Mouse (Mus musculus) splenic B cell, adult 2 months (primary cell): ENCODE results near the gene Ppp1r16b.

Source experiments
- DNase-seq: peaks from one replicate; pipeline ENCODE4 v3.0.0-alpha.2; 2011; ENCODE audit warnings: low read depth, low spot score
- H3K27me3 ChIP-seq: 2 replicates; pipeline ENCODE4 v1.6.1; 2012; ENCODE audit warnings: mild to moderate bottlenecking, low read length, moderate library complexity, mixed read lengths; ENCODE audit not compliant: control insufficient read depth, poor library complexity, insufficient read depth, severe bottlenecking
- H3K36me3 ChIP-seq: 2 replicates; pipeline ENCODE4 v1.6.1; 2012; ENCODE audit warnings: mild to moderate bottlenecking, low read length, moderate library complexity, mixed read lengths; ENCODE audit not compliant: control insufficient read depth, poor library complexity, insufficient read depth, severe bottlenecking

The Ppp1r16b gene

GRCm38 (mm10) chr2:158654717-158655116, 10.5 kb upstream of the Ppp1r16b start:
- Histone ChIP-seq H3K36me3 (no peaks in the 10 kb centered on the region), H3K27me3 (no peaks in the 10 kb centered on the region)
- no peak for DNase-seq

DNA sequence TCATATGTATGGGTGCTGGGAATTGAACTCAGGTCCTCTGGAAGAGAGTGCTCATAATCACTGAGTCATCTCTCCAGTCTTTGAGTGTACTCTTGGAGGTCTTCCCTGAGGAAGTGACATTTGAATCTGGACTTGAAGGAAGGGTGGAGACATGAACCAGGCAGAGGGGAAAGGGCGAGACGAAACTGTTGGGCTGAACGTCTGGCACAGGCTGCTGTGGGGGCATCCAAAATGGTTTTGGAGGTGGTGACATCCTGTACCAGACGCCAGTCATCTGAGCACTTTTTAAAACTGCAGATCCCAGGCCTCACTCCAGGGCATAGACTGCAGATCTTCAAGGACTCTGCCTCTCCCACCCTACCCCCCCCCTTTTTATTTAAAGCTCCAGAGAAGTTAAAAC, 9.4 kb upstream of the Ppp1r16b start:
- Histone ChIP-seq H3K27me3 (no peaks in the 10 kb centered on the region), H3K36me3 (no peaks in the 10 kb centered on the region)
- DNase-seq: no peak

- DNase-seq: peak; percentile 15
- Histone ChIP-seq H3K36me3 (no peaks in the 10 kb centered on the region), H3K27me3 (no peaks in the 10 kb centered on the region)
Observed at GRCm38 (mm10) chr2:158658822-158659221, 6.4 kb upstream of the Ppp1r16b start.

DNA sequence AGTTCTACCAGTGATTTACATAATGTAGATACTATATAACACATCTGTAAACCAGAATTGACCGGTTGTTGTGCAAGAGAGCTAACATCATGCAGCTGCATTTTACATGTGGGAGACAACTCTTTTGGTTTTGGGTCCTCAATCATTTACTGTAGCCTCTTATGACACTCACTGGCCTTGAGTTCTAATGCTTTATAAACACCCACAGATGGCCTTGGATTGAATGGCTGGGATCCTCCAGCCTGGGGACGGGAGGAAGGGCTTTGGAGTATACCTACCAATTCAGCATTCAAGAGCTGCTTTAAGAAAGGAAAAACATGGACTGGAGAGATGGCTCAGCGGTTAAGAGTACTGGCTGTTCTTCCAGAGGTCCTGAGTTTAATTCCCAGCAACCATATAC, 5.9 kb upstream of the Ppp1r16b start:
- Histone ChIP-seq H3K27me3 (no peaks in the 10 kb centered on the region), H3K36me3 (no peaks in the 10 kb centered on the region)
- no peak for DNase-seq

GRCm38 (mm10) chr2:158666071-158666800, 1.0 kb downstream of the Ppp1r16b start:
- Histone ChIP-seq H3K36me3 (no peaks in the 10 kb centered on the region), H3K27me3 (no peaks in the 10 kb centered on the region)
- peak; percentile 96 for DNase-seq

- peak; percentile 95 for DNase-seq
- no peaks in the 10 kb centered on the region for H3K36me3 ChIP-seq
- no peaks in the 10 kb centered on the region for H3K27me3 ChIP-seq
Observed at GRCm38 (mm10) chr2:158667022-158667670, 1.9 kb downstream of the Ppp1r16b start.

GRCm38 (mm10) chr2:158667671-158668432, 2.7 kb downstream of the Ppp1r16b start:
- DNase-seq: peak; percentile 63
- Histone ChIP-seq H3K36me3 (no peaks in the 10 kb centered on the region), H3K27me3 (no peaks in the 10 kb centered on the region)

DNA sequence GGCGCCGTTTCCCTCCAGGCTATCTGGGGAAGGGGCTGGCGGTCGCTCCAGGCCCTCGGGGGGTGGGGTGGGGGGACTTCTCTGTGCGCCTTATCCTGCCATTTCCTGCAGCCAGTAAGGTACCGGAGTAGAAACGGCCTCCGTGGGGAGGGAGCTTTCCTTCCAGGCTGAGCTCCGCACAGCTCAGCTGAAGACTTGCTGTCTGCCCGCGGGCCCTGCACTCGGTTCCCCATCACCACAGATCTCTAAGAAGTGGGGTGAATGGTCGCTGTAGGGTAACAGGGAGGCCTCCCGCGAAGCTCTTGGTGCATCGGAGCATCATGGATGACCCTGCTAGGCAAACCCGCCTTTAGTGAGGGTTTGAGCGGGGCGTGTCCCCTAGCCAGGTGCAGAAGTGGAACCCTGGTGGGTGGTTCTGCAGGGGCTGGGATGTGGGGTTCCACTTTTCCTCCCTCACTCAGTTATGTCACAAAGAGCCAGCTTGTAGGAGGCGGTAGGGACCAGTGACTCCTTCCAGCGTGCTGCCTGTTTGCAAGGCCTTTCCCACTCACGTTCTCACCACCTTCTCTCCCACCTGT, 3.3 kb downstream of the Ppp1r16b start:
- DNase-seq: peak; percentile 61
- Histone ChIP-seq H3K27me3 (no peaks in the 10 kb centered on the region), H3K36me3 (no peaks in the 10 kb centered on the region)

GRCm38 (mm10) chr2:158669199-158670195, 4.3 kb downstream of the Ppp1r16b start:
- no peaks in the 10 kb centered on the region for H3K36me3 ChIP-seq
- H3K27me3 ChIP-seq: no peaks in the 10 kb centered on the region
- peak; percentile 59 for DNase-seq

GRCm38 (mm10) chr2:158670571-158670970, 5.4 kb downstream of the Ppp1r16b start:
- peak; percentile 18 for DNase-seq
- Histone ChIP-seq H3K27me3 (no peaks in the 10 kb centered on the region), H3K36me3 (no peaks in the 10 kb centered on the region)

GRCm38 (mm10) chr2:158672829-158673228, 7.6 kb downstream of the Ppp1r16b start:
- no peaks in the 10 kb centered on the region for H3K36me3 ChIP-seq
- DNase-seq: peak; percentile 48
- H3K27me3 ChIP-seq: no peaks in the 10 kb centered on the region

DNA sequence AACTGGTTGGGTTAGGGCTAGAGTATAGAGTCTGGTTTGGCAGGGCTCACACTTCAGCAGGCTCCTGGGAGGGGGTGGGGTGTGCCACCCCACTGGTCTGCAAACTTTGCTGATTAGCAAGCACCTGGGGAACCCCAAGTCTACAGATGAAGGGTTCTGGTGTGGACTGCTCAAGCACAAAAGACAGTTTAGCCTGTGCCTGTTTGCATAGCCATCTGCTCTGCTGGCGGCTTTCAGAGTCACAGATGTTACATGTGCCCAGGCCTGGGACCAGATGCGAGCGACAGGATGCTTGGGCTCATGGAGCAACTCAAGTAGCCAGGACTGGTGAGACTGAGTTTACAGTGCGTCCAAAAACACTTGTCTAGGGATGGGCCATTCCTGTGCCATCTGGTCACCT, 8.3 kb downstream of the Ppp1r16b start:
- H3K36me3 ChIP-seq: no peaks in the 10 kb centered on the region
- peak; percentile 85 for DNase-seq
- H3K27me3 ChIP-seq: no peaks in the 10 kb centered on the region

GRCm38 (mm10) chr2:158674131-158674530, 8.9 kb downstream of the Ppp1r16b start:
- no peaks in the 10 kb centered on the region for H3K27me3 ChIP-seq
- DNase-seq: peak; percentile 29
- no peaks in the 10 kb centered on the region for H3K36me3 ChIP-seq

DNA sequence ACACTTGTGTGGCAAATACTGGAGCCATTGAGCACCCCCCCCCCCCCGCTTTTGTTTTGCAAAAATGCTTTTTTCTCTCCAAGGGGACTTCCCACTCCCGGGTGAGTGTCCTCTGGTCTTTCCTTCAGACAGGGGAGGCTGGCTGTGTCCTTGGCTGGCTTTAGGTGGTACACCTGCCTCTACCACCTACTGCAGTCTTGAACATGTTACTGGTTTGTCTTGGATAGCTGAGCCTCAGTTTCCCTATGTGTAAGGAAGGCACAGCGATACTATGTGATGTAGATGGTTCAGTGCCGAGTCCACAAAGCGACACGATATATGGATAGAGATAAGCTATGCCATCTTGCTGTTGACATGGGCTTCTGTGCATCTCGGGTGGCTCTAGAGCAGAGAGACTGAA, 9.6 kb downstream of the Ppp1r16b start:
- Histone ChIP-seq H3K36me3 (no peaks in the 10 kb centered on the region), H3K27me3 (no peaks in the 10 kb centered on the region)
- DNase-seq: no peak
